Mouse (Mus musculus): ENCODE results near the gene Snrpf. TPM values are rescaled to one million over a fixed set of nuclear protein-coding genes. Genes with fewer than 3 reads are reported as not detected.

The Snrpf gene
- total and polyA plus RNA-seq, 3 experiments, result 144 to 186 (median 184) TPM

DNA sequence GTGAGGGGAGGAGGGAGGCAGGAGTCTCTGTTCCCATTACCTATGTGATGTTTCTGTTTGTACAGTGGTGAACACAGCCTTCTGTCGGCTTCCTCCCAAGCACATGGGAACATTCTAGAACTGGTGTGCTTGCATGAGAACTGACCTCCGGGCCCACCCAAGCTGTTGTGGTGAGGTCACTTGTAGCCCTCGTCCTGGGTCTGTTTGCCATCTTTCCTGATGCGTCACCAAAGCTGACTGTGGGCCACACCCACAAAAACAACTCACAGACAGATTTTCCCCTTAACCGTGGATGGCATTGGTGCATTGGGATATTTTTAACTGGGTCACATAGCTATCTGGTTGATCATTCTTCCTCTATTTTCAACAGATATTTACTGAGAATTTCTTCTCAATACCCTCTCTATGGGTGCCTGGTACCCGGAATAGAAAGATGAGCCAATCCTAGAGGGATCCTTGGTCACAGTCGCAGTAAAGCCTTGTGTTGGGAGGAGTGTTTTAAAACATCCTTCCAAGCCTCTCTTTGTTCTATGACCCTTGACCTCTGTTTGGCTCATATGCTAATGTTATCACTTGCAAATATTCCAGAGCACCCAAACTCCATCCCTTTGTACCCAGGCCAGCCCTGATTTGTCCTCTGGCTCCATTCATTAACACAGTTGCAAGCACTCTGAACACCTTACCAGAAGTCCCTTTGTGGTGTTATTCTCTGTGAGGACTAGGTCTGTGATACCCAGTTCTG is 31.1 kb upstream of the Snrpf start:
- H3K36me3 ChIP-seq (replicated peaks in 1 of 2; ENCODE audit: control insufficient read depth in 1 of 2, insufficient read depth in 1 of 2, low read length in 1 of 2), result no peaks in the 10 kb centered on the region
- peaks cover 3% of the 10 kb centered on the region in 2 experiments; a peak in 1 of 4 replicates for H3K4me1 ChIP-seq (ENCODE audit: control insufficient read depth in 1 of 2, insufficient read depth in 2 of 2)
- H3K4me3 ChIP-seq (replicated peaks in 1 of 3; ENCODE audit: low read depth in 2 of 3, low read length in 2 of 3, poor library complexity in 1 of 3), result no peak overlapping the region
- H3K9ac ChIP-seq (ENCODE audit: insufficient read depth, low read depth), result no peak overlapping the region
- in situ Hi-C loops (cut with MboI; ENCODE audit: low pct_ligation_motif_present, low pct_unique_long_range_greater_than_20kb, low sequenced_read_pairs) (no loop called here), dilution Hi-C loops (cut with MboI; ENCODE audit: extremely low pct_ligation_motif_present, extremely low pct_unique_long_range_greater_than_20kb, low sequenced_read_pairs) (no loop called here)
- H3K27me3 ChIP-seq (replicated peaks), result no peaks in the 10 kb centered on the region
- no peak overlapping the region for H3K27ac ChIP-seq (ENCODE audit: insufficient read depth, low read depth)
- H3K79me2 ChIP-seq (replicated peaks; ENCODE audit: control insufficient read depth, extremely low read depth, insufficient read depth, poor library complexity, severe bottlenecking), result no peaks in the 10 kb centered on the region
- no peaks in the 10 kb centered on the region for H3K9me3 ChIP-seq (replicated peaks; ENCODE audit: low read length)
- H3K4me2 ChIP-seq (ENCODE audit: insufficient read depth, low read depth, poor library complexity, severe bottlenecking), result peak overlapping the region; percentile 44; the same call in 1 of the 2 replicates
- no peak for DNase-seq (ENCODE audit: extremely low read depth)
- TF ChIP-seq MEF2A (IDR thresholded peaks at IDR 0.05; ENCODE audit: borderline replicate concordance, low read depth, low read length), result no peak
- no peak for TF ChIP-seq JUND (conservative IDR thresholded peaks at IDR 0.05; ENCODE audit: low read depth, low read length)
- no peak for TF ChIP-seq ZC3H11A (IDR thresholded peaks at IDR 0.05; ENCODE audit: low read depth, low read length)
- no peak for TF ChIP-seq JUN (IDR thresholded peaks at IDR 0.05; ENCODE audit: insufficient read depth, low read depth, low read length)
- TF ChIP-seq GABPA (IDR thresholded peaks at IDR 0.05; ENCODE audit: insufficient replicate concordance, low read depth, low read length), result no peak
- no peak for TF ChIP-seq HCFC1 (IDR thresholded peaks at IDR 0.05; ENCODE audit: low read depth, low read length)
- no peak for TF ChIP-seq MAFK (IDR thresholded peaks at IDR 0.05; ENCODE audit: insufficient replicate concordance, low read length)
- TF ChIP-seq BHLHE40 (IDR thresholded peaks at IDR 0.05; ENCODE audit: low read depth, low read length), result no peak
- TF ChIP-seq PAX5 (IDR thresholded peaks at IDR 0.05; ENCODE audit: low read length), result no peak
- no peak for TF ChIP-seq TBP (conservative IDR thresholded peaks at IDR 0.05; ENCODE audit: low read depth, low read length)
- no peak for TF ChIP-seq ELF1 (IDR thresholded peaks at IDR 0.05; ENCODE audit: low read depth, low read length)
- no peak for TF ChIP-seq ZNF384 (IDR thresholded peaks at IDR 0.05; ENCODE audit: low read depth, low read length)
- no peak for TF ChIP-seq RCOR1 (conservative IDR thresholded peaks at IDR 0.05; ENCODE audit: low read depth, low read length)

DNA sequence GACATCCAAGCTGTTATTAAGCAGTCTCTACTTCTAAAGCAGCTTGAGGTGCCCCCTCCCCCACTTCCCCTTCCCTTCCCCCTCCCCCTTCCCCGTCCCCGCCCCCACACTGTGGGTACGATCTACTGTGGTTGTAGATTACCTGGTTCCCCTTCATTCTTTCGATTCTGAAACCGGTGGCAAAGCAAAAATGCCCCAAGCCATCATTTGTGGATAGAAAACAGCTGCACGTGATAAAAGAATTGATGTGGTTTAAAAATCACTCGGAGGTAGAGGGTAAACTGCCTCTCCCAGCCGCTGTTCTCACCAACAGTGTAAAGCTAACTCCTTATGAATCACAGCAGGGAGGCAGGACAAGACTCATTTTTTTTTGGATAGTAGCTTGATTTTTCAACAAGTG is 25.3 kb upstream of the Snrpf start:
- in situ Hi-C loops (cut with MboI; ENCODE audit: low pct_ligation_motif_present, low pct_unique_long_range_greater_than_20kb, low sequenced_read_pairs) (loop anchor here (10.0 kb wide), 1 partner anchor 70 kb away; no protein-coding TSS in a partner anchor), dilution Hi-C loops (cut with MboI; ENCODE audit: extremely low pct_ligation_motif_present, extremely low pct_unique_long_range_greater_than_20kb, low sequenced_read_pairs) (no loop called here)
- H3K27me3 ChIP-seq (replicated peaks), result no peaks in the 10 kb centered on the region
- no peak for DNase-seq (ENCODE audit: extremely low read depth)
- H3K79me2 ChIP-seq (replicated peaks; ENCODE audit: control insufficient read depth, extremely low read depth, insufficient read depth, poor library complexity, severe bottlenecking), result no peaks in the 10 kb centered on the region
- TF ChIP-seq BHLHE40 (IDR thresholded peaks at IDR 0.05; ENCODE audit: low read depth, low read length), result peak; percentile 80
- TF ChIP-seq POLR2A (IDR thresholded peaks at IDR 0.05; ENCODE audit: low read depth, low read length), result no peak
- H3K4me3 ChIP-seq (replicated peaks in 1 of 3; ENCODE audit: low read depth in 2 of 3, low read length in 2 of 3, poor library complexity in 1 of 3), result no peak overlapping the region
- H3K9me3 ChIP-seq (replicated peaks; ENCODE audit: low read length), result no peaks in the 10 kb centered on the region
- peaks cover 0 to 8% of the 10 kb centered on the region in 2 experiments; a peak in 1 of 4 replicates for H3K4me1 ChIP-seq (ENCODE audit: control insufficient read depth in 1 of 2, insufficient read depth in 2 of 2)
- no peaks in the 10 kb centered on the region for H3K36me3 ChIP-seq (replicated peaks in 1 of 2; ENCODE audit: control insufficient read depth in 1 of 2, insufficient read depth in 1 of 2, low read length in 1 of 2)
- H3K4me2 ChIP-seq (ENCODE audit: insufficient read depth, low read depth, poor library complexity, severe bottlenecking), result no peak overlapping the region
- H3K9ac ChIP-seq (ENCODE audit: insufficient read depth, low read depth), result no peak overlapping the region
- no peak overlapping the region for H3K27ac ChIP-seq (ENCODE audit: insufficient read depth, low read depth)
